Mouse (Mus musculus) kidney, embryonic 14.5 days (tissue): ENCODE results near the gene Syn3. TPM values are rescaled to one million over a fixed set of nuclear protein-coding genes. Genes with fewer than 3 reads are reported as not detected.
A peak's percentile ranks its signal among the peaks of the same experiment; 100 is the strongest.

Experiments used
- ATAC-seq: fragments of 200-750 bp; cut with Nextera tagmentation; 2 replicates; pipeline ENCODE4 v1.8.0; 2017; ENCODE audit warnings: moderate number of reproducible peaks, mild to moderate bottlenecking, moderate TSS enrichment, moderate library complexity; ENCODE audit not compliant: low FRiP score, low TSS enrichment
- H3K27ac ChIP-seq: fragments of 300-500 bp; sonication (generic); 2 replicates; pipeline ENCODE4 v1.5.1; 2014; ENCODE audit warnings: low read depth, mild to moderate bottlenecking, low read length, moderate library complexity, mixed read lengths
- H3K27me3 ChIP-seq: fragments of 300-500 bp; sonication (generic); 2 replicates; pipeline ENCODE4 v1.6.1; 2014; ENCODE audit warnings: mild to moderate bottlenecking, low read length; ENCODE audit not compliant: control insufficient read depth, insufficient read depth
- H3K36me3 ChIP-seq: fragments of 300-500 bp; sonication (generic); 2 replicates; pipeline ENCODE4 v1.6.1; 2014; ENCODE audit warnings: low read length, mixed read lengths; ENCODE audit not compliant: control insufficient read depth, insufficient read depth
- H3K4me1 ChIP-seq: fragments of 300-500 bp; sonication (generic); 2 replicates; pipeline ENCODE4 v1.6.1; 2014; ENCODE audit warnings: low read length, mixed read lengths; ENCODE audit not compliant: control insufficient read depth, insufficient read depth
- H3K4me2 ChIP-seq: fragments of 300-500 bp; sonication (generic); replicated peaks from 2 replicates; pipeline ENCODE4 v1.6.1; 2014; ENCODE audit warnings: low read depth, mild to moderate bottlenecking, low read length
- H3K4me3 ChIP-seq: fragments of 300-500 bp; sonication (generic); 2 replicates; pipeline ENCODE4 v1.5.1; 2014; ENCODE audit warnings: mild to moderate bottlenecking, low read length
- H3K9ac ChIP-seq: fragments of 300-500 bp; sonication (generic); 2 replicates; pipeline ENCODE4 v1.6.1; 2014; ENCODE audit warnings: low read depth, mild to moderate bottlenecking, low read length, moderate library complexity
- H3K9me3 ChIP-seq: fragments of 300-500 bp; sonication (generic); 2 replicates; pipeline ENCODE4 v1.6.1; 2016; ENCODE audit warnings: low read length; ENCODE audit not compliant: control insufficient read depth
- WGBS: fragments of 180-500 bp; shearing (Covaris S2); extraction: QIAGEN DNeasy Blood & Tissue Kit; methylation state at CpG from one replicate; pipeline ENCODE4 v1.1.7; 2014; 5-methylcytosine and 5-hydroxymethylcytosine counted together
- polyA plus RNA-seq: library from polyadenylated mRNA; unstranded; fragments of >200 nt; fragmentation: Nextera tagmentation; extraction: Ambion mirVana; gene quantifications from 2 replicates; pipeline ENCODE4 v1.2.1, GENCODE M21; 2014

The Syn3 gene
- polyA plus RNA-seq, 1 experiment from 2014 or later = 8.4 TPM

DNA sequence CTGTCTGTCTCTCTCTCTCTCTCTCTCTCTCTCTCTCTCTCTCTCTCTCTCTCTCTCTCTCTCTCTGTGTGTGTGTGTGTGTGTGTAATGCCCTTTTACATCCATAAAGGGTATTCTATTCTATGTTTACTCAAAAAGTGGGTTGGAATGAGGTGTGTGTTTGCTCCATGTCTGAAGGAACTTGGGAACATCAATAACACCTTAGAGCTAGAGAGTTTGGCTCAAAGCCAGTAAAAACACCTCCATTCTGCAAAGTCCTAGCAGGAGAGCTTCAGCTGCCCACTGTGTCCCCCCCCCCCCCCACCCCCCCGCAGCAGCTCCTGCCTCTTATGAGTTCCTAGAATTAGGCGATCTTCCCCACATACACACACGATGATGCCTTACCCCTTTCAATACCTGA is 161.5 kb downstream of the Syn3 start:
- H3K4me1 ChIP-seq = peaks cover 11% of the 10 kb centered on the region; the same call in 1 of the 2 replicates
- H3K27ac ChIP-seq = no peak overlapping the region
- H3K27me3 ChIP-seq = no peaks in the 10 kb centered on the region
- no peak for ATAC-seq
- H3K9me3 ChIP-seq = no peaks in the 10 kb centered on the region
- no peaks in the 10 kb centered on the region for H3K36me3 ChIP-seq
- WGBS = 64% methylated on average over 3 of the region's 3 CpGs
- no peak overlapping the region for H3K4me3 ChIP-seq
- H3K4me2 ChIP-seq = no peak overlapping the region
- no peak overlapping the region for H3K9ac ChIP-seq

- WGBS = 64% methylated on average over 1 of the region's 1 CpGs
- no peak for ATAC-seq
- H3K36me3 ChIP-seq = no peaks in the 10 kb centered on the region
- peaks cover 5% of the 10 kb centered on the region; the same call in 1 of the 2 replicates for H3K4me1 ChIP-seq
- no peak overlapping the region for H3K4me2 ChIP-seq
- H3K27ac ChIP-seq = no peak overlapping the region
- H3K9me3 ChIP-seq = no peaks in the 10 kb centered on the region
- H3K27me3 ChIP-seq = no peaks in the 10 kb centered on the region
- no peak overlapping the region for H3K4me3 ChIP-seq
- no peak overlapping the region for H3K9ac ChIP-seq
These were observed 162.2 kb downstream of the Syn3 start for GRCm38 (mm10) chr10:86336506-86336905.

GRCm38 (mm10) chr10:86334581-86334980 is 164.1 kb downstream of the Syn3 start:
- H3K27ac ChIP-seq = no peak overlapping the region
- peaks cover 4% of the 10 kb centered on the region; the same call in 1 of the 2 replicates for H3K4me1 ChIP-seq
- H3K9ac ChIP-seq = no peak overlapping the region
- no peaks in the 10 kb centered on the region for H3K27me3 ChIP-seq
- 42% methylated on average over 8 of the region's 8 CpGs for WGBS
- H3K9me3 ChIP-seq = no peaks in the 10 kb centered on the region
- no peak overlapping the region for H3K4me3 ChIP-seq
- no peak for ATAC-seq
- no peaks in the 10 kb centered on the region for H3K36me3 ChIP-seq
- no peak overlapping the region for H3K4me2 ChIP-seq

DNA sequence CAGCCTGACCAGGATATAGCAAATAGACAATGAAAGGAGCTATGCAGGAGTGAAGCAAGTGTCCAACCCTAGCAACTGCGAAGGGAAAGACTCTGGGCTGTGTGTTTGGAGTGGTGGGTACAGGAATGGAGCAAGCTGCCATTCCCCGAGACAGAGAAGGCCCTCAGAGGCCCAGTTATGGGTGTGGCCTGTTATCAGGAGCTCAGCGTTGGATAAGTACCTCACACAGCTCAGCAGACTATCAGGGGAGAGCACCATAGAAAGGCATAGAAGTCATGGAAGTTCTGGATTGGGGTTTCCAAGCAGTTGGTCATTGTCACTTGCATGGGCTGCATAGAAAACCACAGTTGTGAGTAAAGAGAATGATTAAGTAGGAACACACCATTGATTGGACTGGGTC is 165.8 kb downstream of the Syn3 start:
- H3K27ac ChIP-seq = no peak overlapping the region; the same call in 1 of the 2 replicates
- H3K9me3 ChIP-seq = no peaks in the 10 kb centered on the region
- WGBS = 88% methylated on average over 3 of the region's 3 CpGs
- H3K4me1 ChIP-seq = peaks cover 4% of the 10 kb centered on the region; the same call in 1 of the 2 replicates
- ATAC-seq = no peak
- no peak overlapping the region for H3K4me2 ChIP-seq
- no peak overlapping the region for H3K4me3 ChIP-seq
- no peaks in the 10 kb centered on the region for H3K36me3 ChIP-seq
- no peak overlapping the region for H3K9ac ChIP-seq
- H3K27me3 ChIP-seq = no peaks in the 10 kb centered on the region

GRCm38 (mm10) chr10:86331681-86332281 is 166.9 kb downstream of the Syn3 start:
- no peaks in the 10 kb centered on the region for H3K36me3 ChIP-seq
- WGBS = 29% methylated on average over 7 of the region's 7 CpGs
- H3K4me1 ChIP-seq = peaks cover 4% of the 10 kb centered on the region; the same call in 1 of the 2 replicates
- no peak overlapping the region for H3K4me2 ChIP-seq
- H3K27me3 ChIP-seq = no peaks in the 10 kb centered on the region
- no peak overlapping the region for H3K9ac ChIP-seq
- peak overlapping the region; percentile 65; the same call in 1 of the 2 replicates for H3K27ac ChIP-seq
- no peak overlapping the region for H3K4me3 ChIP-seq
- no peaks in the 10 kb centered on the region for H3K9me3 ChIP-seq
- peak; percentile 33; the same call in 1 of the 2 replicates for ATAC-seq

- 31% methylated on average over 5 of the region's 5 CpGs for WGBS
- Histone ChIP-seq H3K4me3 (no peak overlapping the region), H3K27ac (peak overlapping the region; percentile 65; the same call in 1 of the 2 replicates), H3K27me3 (no peaks in the 10 kb centered on the region), H3K4me2 (no peak overlapping the region), H3K36me3 (no peaks in the 10 kb centered on the region), H3K4me1 (peaks cover 4% of the 10 kb centered on the region; the same call in 1 of the 2 replicates), H3K9ac (no peak overlapping the region), H3K9me3 (no peaks in the 10 kb centered on the region)
- ATAC-seq = no peak
These were observed 167.6 kb downstream of the Syn3 start for GRCm38 (mm10) chr10:86330993-86331680.

- peaks cover 6% of the 10 kb centered on the region; the same call in 1 of the 2 replicates for H3K4me1 ChIP-seq
- no peak for ATAC-seq
- no peak overlapping the region for H3K27ac ChIP-seq
- no peak overlapping the region for H3K4me2 ChIP-seq
- WGBS = 97% methylated on average over 8 of the region's 8 CpGs
- H3K4me3 ChIP-seq = no peak overlapping the region
- H3K27me3 ChIP-seq = no peaks in the 10 kb centered on the region
- H3K9me3 ChIP-seq = no peaks in the 10 kb centered on the region
- no peak overlapping the region for H3K9ac ChIP-seq
- no peaks in the 10 kb centered on the region for H3K36me3 ChIP-seq
These were observed 169.3 kb downstream of the Syn3 start for GRCm38 (mm10) chr10:86329241-86329882.

DNA sequence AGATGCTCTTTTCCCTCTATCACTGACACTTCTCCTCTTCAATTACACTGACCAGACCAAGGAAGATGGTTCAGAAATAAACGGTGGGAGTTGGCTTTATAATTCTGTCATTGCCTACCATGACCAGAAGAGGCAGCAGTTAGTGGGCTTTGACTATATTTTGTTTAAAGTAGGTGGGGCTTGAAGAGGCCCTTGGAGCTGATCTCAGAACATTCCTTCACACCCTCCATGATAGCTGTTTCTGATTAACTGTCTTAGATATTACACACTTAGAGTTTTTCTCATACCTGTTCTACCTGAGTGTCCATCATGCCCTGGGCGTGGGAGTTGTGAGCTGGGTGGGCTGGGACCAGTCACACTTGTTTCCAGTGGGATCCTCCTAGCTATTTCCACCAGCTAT is 170.0 kb downstream of the Syn3 start:
- H3K4me3 ChIP-seq = no peak overlapping the region
- no peak for ATAC-seq
- peaks cover 6% of the 10 kb centered on the region; the same call in 1 of the 2 replicates for H3K4me1 ChIP-seq
- no peaks in the 10 kb centered on the region for H3K9me3 ChIP-seq
- H3K36me3 ChIP-seq = no peaks in the 10 kb centered on the region
- 86% methylated on average over 2 of the region's 2 CpGs for WGBS
- no peak overlapping the region for H3K27ac ChIP-seq
- H3K27me3 ChIP-seq = no peaks in the 10 kb centered on the region
- no peak overlapping the region for H3K4me2 ChIP-seq
- no peak overlapping the region for H3K9ac ChIP-seq

GRCm38 (mm10) chr10:86328143-86328542 is 170.6 kb downstream of the Syn3 start:
- no peaks in the 10 kb centered on the region for H3K9me3 ChIP-seq
- H3K9ac ChIP-seq = no peak overlapping the region
- no peaks in the 10 kb centered on the region for H3K27me3 ChIP-seq
- no peak for ATAC-seq
- H3K27ac ChIP-seq = no peak overlapping the region
- H3K36me3 ChIP-seq = no peaks in the 10 kb centered on the region
- H3K4me3 ChIP-seq = no peak overlapping the region
- H3K4me1 ChIP-seq = peaks cover 6% of the 10 kb centered on the region; the same call in 1 of the 2 replicates
- H3K4me2 ChIP-seq = no peak overlapping the region
- WGBS = 83% methylated on average over 4 of the region's 4 CpGs
